Mouse (Mus musculus) intestine, postnatal 0 days (tissue): ENCODE data around the gene Mvb12b. TPM values are rescaled to one million over a fixed set of nuclear protein-coding genes. Genes with fewer than 3 reads are reported as not detected.

Experiments used
- ATAC-seq: fragments of 200-750 bp; cut with Nextera tagmentation; 2 replicates; pipeline ENCODE4 v1.8.0; 2017; ENCODE audit warnings: mild to moderate bottlenecking, moderate TSS enrichment, moderate library complexity
- H3K27ac ChIP-seq: fragments of 300-500 bp; sonication (generic); 2 replicates; pipeline ENCODE4 v1.5.1; 2014; ENCODE audit warnings: mild to moderate bottlenecking, low read depth, low read length, moderate library complexity
- H3K27me3 ChIP-seq: fragments of 300-500 bp; sonication (generic); replicated peaks from 2 replicates; pipeline ENCODE4 v1.6.1; 2014; ENCODE audit warnings: low read length, mixed read lengths; ENCODE audit not compliant: control insufficient read depth, insufficient read depth
- H3K36me3 ChIP-seq: fragments of 300-500 bp; sonication (generic); 2 replicates; pipeline ENCODE4 v1.6.1; 2014; ENCODE audit warnings: mild to moderate bottlenecking, moderate library complexity; ENCODE audit not compliant: control insufficient read depth, insufficient read depth
- H3K4me1 ChIP-seq: fragments of 300-500 bp; sonication (generic); replicated peaks from 2 replicates; pipeline ENCODE4 v1.6.1; 2014; ENCODE audit warnings: antibody characterized with exemption, low read length, mixed read lengths; ENCODE audit not compliant: control insufficient read depth, insufficient read depth
- H3K4me2 ChIP-seq: fragments of 300-500 bp; sonication (generic); replicated peaks from 2 replicates; pipeline ENCODE4 v1.6.1; 2014; ENCODE audit warnings: low read depth, mild to moderate bottlenecking, moderate library complexity
- H3K4me3 ChIP-seq: fragments of 300-500 bp; sonication (generic); 2 replicates; pipeline ENCODE4 v1.5.1; 2014; ENCODE audit warnings: low read depth, low read length
- H3K9ac ChIP-seq: fragments of 300-500 bp; sonication (generic); 2 replicates; pipeline ENCODE4 v1.6.1; 2014; ENCODE audit warnings: mild to moderate bottlenecking, low read depth, low read length
- H3K9me3 ChIP-seq: fragments of 300-500 bp; sonication (generic); 2 replicates; pipeline ENCODE4 v1.6.1; 2016; ENCODE audit warnings: mixed run types; ENCODE audit not compliant: control insufficient read depth
- CTCF ChIP-seq: sonication (generic); IDR thresholded peaks from 2 replicates; pipeline ENCODE4 v1.5.1; 2016; ENCODE audit warnings: low read depth, mild to moderate bottlenecking, control low read depth, antibody characterized with exemption, moderate library complexity
- WGBS: fragments of 180-500 bp; shearing (Covaris S2); extraction: QIAGEN DNeasy Blood & Tissue Kit; methylation state at CpG from one replicate; pipeline ENCODE4 v1.1.7; 2014; 5-methylcytosine and 5-hydroxymethylcytosine counted together
- polyA plus RNA-seq: library from polyadenylated mRNA; unstranded; fragments of >200 nt; fragmentation: Nextera tagmentation; extraction: Ambion mirVana; gene quantifications from 2 replicates; pipeline ENCODE4 v1.2.1, GENCODE M21; 2015

Gene Mvb12b
- polyA plus RNA-seq, 1 experiment from 2014 or later, result 6.7 TPM

GRCm38 (mm10) chr2:33790301-33790700, 97.4 kb downstream of the Mvb12b start:
- WGBS, result 86% methylated on average over 5 of the region's 5 CpGs
- Histone ChIP-seq H3K27ac (no peak overlapping the region), H3K4me1 (no peaks in the 10 kb centered on the region), H3K4me2 (no peak overlapping the region), H3K9ac (no peak overlapping the region), H3K9me3 (no peaks in the 10 kb centered on the region), H3K4me3 (no peak overlapping the region), H3K27me3 (no peaks in the 10 kb centered on the region), H3K36me3 (no peaks in the 10 kb centered on the region)
- ATAC-seq, result no peak
- no peak for TF ChIP-seq CTCF

- Histone ChIP-seq H3K4me3 (no peak overlapping the region), H3K4me1 (no peaks in the 10 kb centered on the region), H3K4me2 (no peak overlapping the region), H3K9ac (no peak overlapping the region), H3K9me3 (no peaks in the 10 kb centered on the region), H3K27me3 (no peaks in the 10 kb centered on the region), H3K27ac (no peak overlapping the region), H3K36me3 (no peaks in the 10 kb centered on the region)
- no peak for ATAC-seq
- 75% methylated on average over 9 of the region's 9 CpGs for WGBS
- TF ChIP-seq CTCF, result no peak
These were observed 98.0 kb downstream of the Mvb12b start for GRCm38 (mm10) chr2:33789732-33790131.

GRCm38 (mm10) chr2:33789279-33789678, 98.5 kb downstream of the Mvb12b start:
- no peak for TF ChIP-seq CTCF
- no peak overlapping the region for H3K27ac ChIP-seq

GRCm38 (mm10) chr2:33788851-33789250, 98.9 kb downstream of the Mvb12b start:
- no peaks in the 10 kb centered on the region for H3K36me3 ChIP-seq
- ATAC-seq, result no peak
- 88% methylated on average over 7 of the region's 7 CpGs for WGBS
- no peak overlapping the region for H3K4me2 ChIP-seq
- H3K27me3 ChIP-seq, result no peaks in the 10 kb centered on the region
- H3K9ac ChIP-seq, result no peak overlapping the region
- H3K4me1 ChIP-seq, result no peaks in the 10 kb centered on the region
- no peak overlapping the region for H3K4me3 ChIP-seq
- no peak for TF ChIP-seq CTCF
- H3K9me3 ChIP-seq, result no peaks in the 10 kb centered on the region
- no peak overlapping the region for H3K27ac ChIP-seq

More at GRCm38 (mm10) chr2:33789279-33789678, 98.5 kb downstream of the Mvb12b start:
- H3K4me1 ChIP-seq, result no peaks in the 10 kb centered on the region
- H3K9me3 ChIP-seq, result no peaks in the 10 kb centered on the region
- H3K4me3 ChIP-seq, result no peak overlapping the region
- H3K27me3 ChIP-seq, result no peaks in the 10 kb centered on the region
- no peak overlapping the region for H3K9ac ChIP-seq
- no peaks in the 10 kb centered on the region for H3K36me3 ChIP-seq
- 47% methylated on average over 6 of the region's 6 CpGs for WGBS
- H3K4me2 ChIP-seq, result no peak overlapping the region
- ATAC-seq, result no peak

- Histone ChIP-seq H3K4me1 (no peaks in the 10 kb centered on the region), H3K9ac (no peak overlapping the region), H3K36me3 (no peaks in the 10 kb centered on the region), H3K9me3 (no peaks in the 10 kb centered on the region), H3K27me3 (no peaks in the 10 kb centered on the region), H3K4me2 (no peak overlapping the region), H3K4me3 (no peak overlapping the region), H3K27ac (no peak overlapping the region)
- no peak for ATAC-seq
- no peak for TF ChIP-seq CTCF
- 81% methylated on average over 13 of the region's 13 CpGs for WGBS
These were observed 99.6 kb downstream of the Mvb12b start for GRCm38 (mm10) chr2:33788131-33788530.

GRCm38 (mm10) chr2:33786064-33786463, 101.7 kb downstream of the Mvb12b start:
- Histone ChIP-seq H3K27me3 (no peaks in the 10 kb centered on the region), H3K36me3 (no peaks in the 10 kb centered on the region), H3K4me3 (no peak overlapping the region), H3K9ac (no peak overlapping the region), H3K4me2 (no peak overlapping the region), H3K4me1 (no peaks in the 10 kb centered on the region), H3K27ac (no peak overlapping the region), H3K9me3 (no peaks in the 10 kb centered on the region)
- no peak for ATAC-seq
- WGBS, result 93% methylated on average over 6 of the region's 6 CpGs
- no peak for TF ChIP-seq CTCF

GRCm38 (mm10) chr2:33785596-33785995, 102.2 kb downstream of the Mvb12b start:
- no peak overlapping the region for H3K4me2 ChIP-seq
- no peaks in the 10 kb centered on the region for H3K27me3 ChIP-seq
- no peak overlapping the region for H3K9ac ChIP-seq
- no peak overlapping the region for H3K27ac ChIP-seq
- no peaks in the 10 kb centered on the region for H3K9me3 ChIP-seq
- no peak for ATAC-seq
- no peaks in the 10 kb centered on the region for H3K36me3 ChIP-seq
- WGBS, result 76% methylated on average over 13 of the region's 13 CpGs
- H3K4me3 ChIP-seq, result no peak overlapping the region
- no peak for TF ChIP-seq CTCF
- no peaks in the 10 kb centered on the region for H3K4me1 ChIP-seq
